Mouse (Mus musculus) liver, embryonic 12.5 days (tissue): ENCODE measurements around the gene Mettl27. TPM values are rescaled to one million over a fixed set of nuclear protein-coding genes. Genes with fewer than 3 reads are reported as not detected.

Source experiments
- ATAC-seq: fragments of 200-750 bp; cut with Nextera tagmentation; 2 replicates; pipeline ENCODE4 v1.8.0; 2017; ENCODE audit warnings: moderate number of reproducible peaks, mild to moderate bottlenecking, moderate library complexity
- H3K27ac ChIP-seq: fragments of 300-500 bp; sonication (generic); 2 replicates; pipeline ENCODE4 v1.5.1; 2016; ENCODE audit warnings: mild to moderate bottlenecking
- H3K27me3 ChIP-seq: fragments of 300-500 bp; sonication (generic); replicated peaks from 2 replicates; pipeline ENCODE4 v1.6.1; 2016; ENCODE audit warnings: mild to moderate bottlenecking, moderate library complexity
- H3K36me3 ChIP-seq: fragments of 300-500 bp; sonication (generic); 2 replicates; pipeline ENCODE4 v1.6.1; 2016; ENCODE audit warnings: mild to moderate bottlenecking, moderate library complexity
- H3K4me1 ChIP-seq: fragments of 300-500 bp; sonication (generic); 2 replicates; pipeline ENCODE4 v1.6.1; 2016
- H3K4me2 ChIP-seq: fragments of 300-500 bp; sonication (generic); 2 replicates; pipeline ENCODE4 v1.6.1; 2016; ENCODE audit warnings: mild to moderate bottlenecking, moderate library complexity
- H3K4me3 ChIP-seq: fragments of 300-500 bp; sonication (generic); 2 replicates; pipeline ENCODE4 v1.5.1; 2016; ENCODE audit warnings: mild to moderate bottlenecking, moderate library complexity
- H3K9ac ChIP-seq: fragments of 300-500 bp; sonication (generic); 2 replicates; pipeline ENCODE4 v1.6.1; 2016; ENCODE audit warnings: mild to moderate bottlenecking, moderate library complexity
- H3K9me3 ChIP-seq: fragments of 300-500 bp; sonication (generic); replicated peaks from 2 replicates; pipeline ENCODE4 v1.6.1; 2016; ENCODE audit warnings: mild to moderate bottlenecking, moderate library complexity
- WGBS: fragments of 180-500 bp; shearing (Covaris S2); methylation state at CpG from one replicate; pipeline ENCODE4 v1.1.7; 2016; ENCODE audit not compliant: insufficient replicate concordance; 5-methylcytosine and 5-hydroxymethylcytosine counted together
- polyA plus RNA-seq: library from polyadenylated mRNA; unstranded; fragments of >200 nt; fragmentation: Nextera tagmentation; extraction: Ambion mirVana; gene quantifications from 2 replicates; pipeline ENCODE4 v1.2.1, GENCODE M21; 2016

Gene Mettl27
- polyA plus RNA-seq, 1 experiment from 2014 or later, result 8.5 TPM

DNA sequence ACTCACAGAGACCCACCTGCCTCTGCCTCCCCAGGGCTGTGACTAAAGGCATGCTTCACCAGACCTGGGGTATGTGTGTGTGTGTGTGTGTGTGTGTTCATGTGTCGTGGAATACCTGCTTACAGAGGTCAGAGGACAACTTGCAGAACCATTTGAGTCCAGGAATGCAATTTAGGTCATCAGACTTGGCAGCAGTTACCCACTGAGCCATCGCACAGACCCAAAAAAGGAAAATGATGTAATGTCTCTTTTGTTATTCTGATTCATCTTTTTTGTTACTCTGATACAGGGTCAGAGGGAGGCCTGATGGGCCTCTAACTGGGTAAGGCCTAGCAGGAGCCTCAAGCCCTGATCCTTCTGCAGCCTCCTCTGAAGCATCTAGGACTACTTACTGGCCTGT, 10.6 kb downstream of the Mettl27 start:
- Histone ChIP-seq H3K27ac (no peak overlapping the region), H3K9me3 (no peaks in the 10 kb centered on the region), H3K9ac (no peak overlapping the region), H3K4me1 (peaks cover 25% of the 10 kb centered on the region), H3K4me2 (no peak overlapping the region), H3K4me3 (no peak overlapping the region), H3K36me3 (no peaks in the 10 kb centered on the region), H3K27me3 (peaks cover 41% of the 10 kb centered on the region)
- WGBS, result 64% methylated on average over 2 of the region's 2 CpGs
- no peak for ATAC-seq

DNA sequence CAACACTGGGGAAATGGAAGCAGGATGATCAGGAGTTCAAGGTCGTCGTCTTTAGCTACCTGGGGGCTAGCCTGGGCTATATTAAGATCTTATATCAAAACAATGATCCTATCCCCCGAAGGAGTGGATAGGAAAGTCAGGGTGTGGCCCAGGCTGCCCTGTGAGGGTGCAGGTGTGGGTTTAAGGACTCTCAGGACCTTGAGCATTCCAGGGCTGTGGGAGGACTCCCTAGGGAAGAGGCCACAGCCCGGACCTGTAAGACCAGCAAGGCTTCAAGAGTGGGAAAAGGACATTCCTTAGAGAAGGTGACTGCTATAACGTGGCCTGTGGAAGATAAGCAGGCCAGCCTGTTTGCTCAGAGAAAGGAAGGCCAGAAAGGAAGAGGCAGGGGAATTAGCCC, 12.0 kb downstream of the Mettl27 start:
- H3K9ac ChIP-seq, result no peak overlapping the region
- no peak overlapping the region for H3K4me2 ChIP-seq
- no peak overlapping the region for H3K4me3 ChIP-seq
- H3K27me3 ChIP-seq, result peaks cover 48% of the 10 kb centered on the region
- H3K9me3 ChIP-seq, result no peaks in the 10 kb centered on the region
- 32% methylated on average over 5 of the region's 5 CpGs for WGBS
- no peaks in the 10 kb centered on the region for H3K36me3 ChIP-seq
- peaks cover 25% of the 10 kb centered on the region for H3K4me1 ChIP-seq
- no peak overlapping the region for H3K27ac ChIP-seq
- no peak for ATAC-seq

DNA sequence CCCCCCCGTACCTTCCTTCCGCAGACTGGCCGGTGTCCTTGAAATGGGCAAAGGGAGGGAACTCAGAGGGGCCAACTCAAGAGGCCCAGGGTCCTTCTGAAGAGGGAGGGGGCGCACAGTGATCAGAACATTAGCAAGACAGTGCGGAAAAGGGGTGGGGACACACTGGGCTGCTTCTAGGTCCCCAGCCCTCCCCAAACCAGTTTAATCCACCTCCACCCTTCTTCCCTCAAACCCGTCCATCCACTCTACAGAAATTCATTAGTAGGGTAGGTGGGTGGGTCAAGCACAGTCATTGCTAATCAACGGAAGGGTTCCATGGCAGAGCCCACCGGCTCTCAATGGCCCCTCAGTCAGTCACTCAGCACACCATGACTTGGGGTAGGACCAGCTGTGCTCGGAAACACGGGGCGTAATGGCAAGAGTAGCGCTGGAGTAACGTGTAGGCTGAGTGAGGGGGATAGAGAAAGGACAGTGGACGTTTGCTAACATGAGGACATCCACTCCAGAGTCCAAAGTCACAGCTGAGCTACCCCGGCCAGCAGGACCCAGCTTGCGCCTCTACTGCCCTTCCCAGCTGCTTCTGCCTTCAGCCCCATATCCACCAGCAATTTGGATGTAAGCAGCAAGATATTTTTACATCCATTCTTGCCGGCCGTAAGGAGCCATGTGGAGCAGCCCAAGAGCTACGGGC, 13.2 kb downstream of the Mettl27 start:
- Histone ChIP-seq H3K27ac (no peak overlapping the region), H3K4me1 (peaks cover 25% of the 10 kb centered on the region), H3K4me2 (no peak overlapping the region), H3K27me3 (peaks cover 48% of the 10 kb centered on the region), H3K4me3 (no peak overlapping the region), H3K9ac (no peak overlapping the region), H3K9me3 (no peaks in the 10 kb centered on the region), H3K36me3 (no peaks in the 10 kb centered on the region)
- WGBS, result 54% methylated on average over 16 of the region's 19 CpGs
- ATAC-seq, result no peak

DNA sequence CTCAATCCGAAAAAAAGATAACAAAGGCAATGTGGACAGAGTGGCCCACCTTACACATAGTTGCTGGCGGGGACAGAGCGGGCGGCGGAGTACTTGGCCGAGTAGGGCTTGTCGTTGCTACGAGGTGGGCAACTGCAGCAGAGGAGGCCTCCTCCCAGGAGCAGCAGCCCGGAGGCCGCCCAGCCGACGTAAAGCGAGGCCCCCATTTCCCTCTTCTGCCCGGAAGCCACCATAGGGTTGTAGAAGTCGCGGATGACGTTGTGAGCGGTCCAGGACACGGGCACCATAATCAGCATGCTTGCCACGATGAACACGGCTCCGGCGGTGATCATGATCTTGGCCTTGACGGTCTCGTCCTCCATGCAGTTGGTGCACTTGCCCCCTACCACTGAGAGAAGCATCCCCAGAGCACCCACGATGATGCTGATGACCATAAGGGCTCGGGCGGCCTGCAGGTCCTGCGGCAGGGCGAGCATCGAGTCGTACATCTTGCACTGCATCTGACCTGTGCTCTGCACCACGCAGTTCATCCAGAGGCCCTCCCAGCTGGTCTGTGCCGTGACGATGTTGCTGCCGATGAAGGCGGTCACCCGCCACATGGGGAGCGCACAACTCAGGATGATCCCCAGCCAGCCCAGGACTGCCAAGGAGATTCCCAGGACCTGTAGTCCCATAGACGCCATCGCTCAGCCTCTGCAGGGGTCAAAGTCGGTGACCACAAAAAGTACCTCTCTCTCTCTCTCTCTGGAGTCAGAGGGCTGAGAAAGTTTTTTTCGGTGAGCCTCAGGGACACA, 14.1 kb downstream of the Mettl27 start:
- Histone ChIP-seq H3K27ac (no peak overlapping the region), H3K4me3 (no peak overlapping the region), H3K27me3 (peaks cover 54% of the 10 kb centered on the region), H3K4me2 (0 out of 2 replicates have a peak overlapping the region, but pooled peaks have one; percentile 9), H3K9ac (no peak overlapping the region), H3K4me1 (peaks cover 21% of the 10 kb centered on the region), H3K36me3 (no peaks in the 10 kb centered on the region), H3K9me3 (no peaks in the 10 kb centered on the region)
- 42% methylated on average over 43 of the region's 43 CpGs for WGBS
- no peak for ATAC-seq

DNA sequence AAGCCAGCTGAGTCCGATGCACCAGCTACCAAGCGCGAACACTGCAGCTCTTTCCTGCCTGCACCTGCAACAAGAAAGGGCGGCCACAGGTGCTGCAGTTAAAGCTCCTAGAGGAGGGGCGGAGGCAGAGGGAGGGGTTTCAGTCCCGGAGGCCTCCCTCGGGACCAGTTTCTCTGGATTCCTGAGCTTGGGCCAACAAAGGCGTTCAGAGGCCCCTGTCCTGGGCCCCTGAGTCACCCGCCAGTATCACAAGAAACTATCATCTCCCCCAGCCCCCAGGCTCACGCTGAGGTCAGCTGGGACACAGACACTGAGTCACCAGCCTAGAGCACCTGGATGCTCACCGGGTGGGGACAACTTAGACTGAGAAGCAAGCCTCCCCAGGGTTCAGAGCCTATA, 14.7 kb downstream of the Mettl27 start, which contains the start of gene Cldn4:
TSS of gene Cldn4 (minus strand) at position 78 of the 399 bp plus-strand sequence.
- no peak for ATAC-seq
- H3K4me3 ChIP-seq, result no peak within 1 kb of the TSS
- H3K36me3 ChIP-seq, result no peaks in the 10 kb centered on the region
- H3K4me1 ChIP-seq, result peaks cover 22% of the 10 kb centered on the region
- H3K27ac ChIP-seq, result no peak within 1 kb of the TSS
- 44% methylated on average over 11 of the region's 11 CpGs for WGBS
- H3K9ac ChIP-seq, result no peak within 1 kb of the TSS
- H3K9me3 ChIP-seq, result no peaks in the 10 kb centered on the region
- H3K27me3 ChIP-seq, result peaks cover 60% of the 10 kb centered on the region
- 0 out of 2 replicates have a peak within 1 kb of the TSS, but pooled peaks have one; percentile 9 for H3K4me2 ChIP-seq

DNA sequence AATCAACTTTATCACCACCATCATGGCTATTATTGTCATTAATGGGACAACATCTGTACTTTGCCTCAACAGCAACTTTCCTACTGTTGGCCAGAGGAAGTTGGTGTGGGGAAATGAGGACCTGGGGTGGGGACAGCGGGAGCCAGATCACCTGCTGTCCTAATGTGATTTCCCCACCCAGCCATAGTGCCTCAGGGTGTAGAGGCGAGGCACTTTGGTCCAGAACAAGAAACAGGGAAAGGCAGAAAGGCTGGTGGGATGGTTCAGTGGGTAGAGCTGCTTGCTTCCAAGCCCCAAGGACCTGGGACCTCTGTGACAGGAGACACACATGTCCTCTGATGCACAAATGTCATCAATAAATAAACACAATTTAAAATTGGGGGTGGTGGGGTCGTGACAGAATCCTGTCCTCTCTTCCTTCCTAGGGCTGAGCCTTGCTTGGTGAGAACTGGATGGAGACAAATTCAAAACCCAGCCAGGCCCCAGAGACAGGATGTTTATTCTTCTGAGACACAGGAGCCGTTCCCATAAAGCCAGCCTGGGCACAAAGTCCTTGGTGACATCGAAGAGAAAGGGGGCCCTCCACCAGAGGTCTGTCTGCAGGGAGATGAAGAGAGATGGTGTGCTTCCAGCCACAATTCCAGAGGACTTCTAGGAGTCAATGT, 15.4 kb downstream of the Mettl27 start:
- H3K27ac ChIP-seq, result no peak overlapping the region
- peaks cover 65% of the 10 kb centered on the region for H3K27me3 ChIP-seq
- H3K4me1 ChIP-seq, result peaks cover 22% of the 10 kb centered on the region
- no peaks in the 10 kb centered on the region for H3K36me3 ChIP-seq
- ATAC-seq, result no peak
- WGBS, result 44% methylated on average over 5 of the region's 5 CpGs
- no peak overlapping the region for H3K4me2 ChIP-seq
- no peaks in the 10 kb centered on the region for H3K9me3 ChIP-seq
- no peak overlapping the region for H3K9ac ChIP-seq
- no peak overlapping the region for H3K4me3 ChIP-seq

DNA sequence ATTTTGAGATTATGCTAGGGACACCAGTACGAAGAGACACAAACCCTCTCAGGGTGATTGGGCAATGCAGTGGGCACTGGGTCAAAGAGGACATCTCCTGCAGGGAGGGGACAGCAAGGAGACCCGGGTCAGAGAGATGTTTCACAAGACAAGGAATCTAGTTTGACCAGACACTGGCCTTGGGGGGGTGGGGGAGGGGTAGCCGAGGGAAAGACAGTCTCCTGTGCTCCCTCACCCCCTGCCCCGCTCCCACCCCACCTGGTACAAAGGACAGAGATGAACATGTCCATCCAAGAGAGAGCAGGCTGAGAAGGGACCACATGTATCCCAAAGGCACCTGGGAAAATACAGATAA, 15.9 kb downstream of the Mettl27 start:
- Histone ChIP-seq H3K9ac (no peak overlapping the region), H3K4me3 (no peak overlapping the region), H3K27ac (no peak overlapping the region), H3K27me3 (peaks cover 65% of the 10 kb centered on the region), H3K36me3 (no peaks in the 10 kb centered on the region), H3K4me2 (no peak overlapping the region), H3K9me3 (no peaks in the 10 kb centered on the region), H3K4me1 (peaks cover 22% of the 10 kb centered on the region)
- ATAC-seq, result no peak
- 44% methylated on average over 4 of the region's 4 CpGs for WGBS

DNA sequence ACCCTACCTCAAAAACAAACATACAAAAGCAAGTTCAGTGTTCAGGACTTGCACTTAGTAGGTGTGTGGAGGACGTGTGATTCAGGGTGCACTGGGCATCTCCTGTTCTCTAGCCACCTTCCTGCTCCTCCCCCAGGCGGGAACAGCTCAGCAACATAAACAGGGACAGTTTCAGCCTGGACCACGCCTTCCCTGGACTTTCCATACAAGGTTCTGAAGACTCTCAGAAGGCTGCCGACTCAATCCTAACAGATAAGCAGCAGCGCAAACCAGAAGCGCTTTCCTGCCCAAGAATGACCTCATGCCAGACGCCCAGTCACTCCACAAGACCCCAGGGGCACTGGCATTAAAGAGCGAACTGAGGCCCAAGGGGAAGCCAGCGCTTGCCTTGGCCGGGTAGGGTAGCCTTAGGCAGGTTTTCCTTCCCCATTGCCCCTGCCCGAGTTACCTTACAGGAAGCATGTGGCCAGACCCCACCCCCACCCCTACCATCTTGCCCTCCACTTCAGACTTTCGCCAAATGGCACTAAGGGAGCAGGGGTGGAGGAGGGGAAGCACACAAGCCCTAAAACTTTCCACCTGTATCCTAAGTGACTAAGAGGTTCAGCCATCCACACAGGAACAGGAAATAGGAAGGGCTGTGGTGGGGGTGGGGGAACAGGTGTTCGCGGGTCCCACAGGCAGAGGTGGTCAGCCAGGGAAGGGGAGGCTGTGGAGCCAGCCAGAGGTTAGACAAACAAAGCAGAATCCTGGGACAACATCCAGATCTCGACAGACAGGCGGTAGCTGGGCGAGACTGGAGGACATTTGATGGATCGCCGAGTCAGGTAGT, 19.1 kb downstream of the Mettl27 start:
- H3K27me3 ChIP-seq, result peaks cover 39% of the 10 kb centered on the region
- ATAC-seq, result 0 out of 2 replicates have a peak, but pooled peaks have one; percentile 22
- H3K4me2 ChIP-seq, result peak overlapping the region; percentile 45
- no peaks in the 10 kb centered on the region for H3K9me3 ChIP-seq
- WGBS, result 14% methylated on average over 19 of the region's 19 CpGs
- H3K9ac ChIP-seq, result peak overlapping the region; percentile 44; the same call in 1 of the 2 replicates
- H3K4me1 ChIP-seq, result peaks cover 18% of the 10 kb centered on the region
- H3K4me3 ChIP-seq, result no peak overlapping the region
- H3K36me3 ChIP-seq, result no peaks in the 10 kb centered on the region
- H3K27ac ChIP-seq, result no peak overlapping the region

DNA sequence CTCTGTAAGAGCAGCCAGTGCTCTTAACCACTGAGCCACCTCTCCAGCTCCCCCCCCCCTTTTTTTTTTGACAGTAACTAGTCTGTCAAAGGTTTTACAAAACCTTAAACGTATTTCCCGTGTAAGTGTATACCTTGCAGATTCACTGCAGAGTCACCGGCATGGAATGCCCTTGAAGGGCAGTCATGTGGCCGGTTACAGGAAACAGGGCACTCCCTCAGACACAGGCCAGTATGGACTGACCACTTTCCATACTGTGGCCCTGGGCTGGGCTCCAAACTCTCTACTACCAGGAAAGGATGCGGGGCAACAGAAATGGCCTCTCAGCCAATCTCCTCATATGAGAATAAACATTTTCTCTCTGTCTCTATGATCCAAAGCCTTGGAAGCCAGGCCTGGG, 23.3 kb downstream of the Mettl27 start:
- Histone ChIP-seq H3K9ac (no peak overlapping the region), H3K4me2 (no peak overlapping the region), H3K4me3 (no peak overlapping the region), H3K36me3 (no peaks in the 10 kb centered on the region), H3K9me3 (no peaks in the 10 kb centered on the region), H3K27ac (no peak overlapping the region), H3K27me3 (peaks cover 17% of the 10 kb centered on the region; the same call in 1 of the 2 replicates), H3K4me1 (peaks cover 27% of the 10 kb centered on the region)
- 62% methylated on average over 5 of the region's 5 CpGs for WGBS
- no peak for ATAC-seq

DNA sequence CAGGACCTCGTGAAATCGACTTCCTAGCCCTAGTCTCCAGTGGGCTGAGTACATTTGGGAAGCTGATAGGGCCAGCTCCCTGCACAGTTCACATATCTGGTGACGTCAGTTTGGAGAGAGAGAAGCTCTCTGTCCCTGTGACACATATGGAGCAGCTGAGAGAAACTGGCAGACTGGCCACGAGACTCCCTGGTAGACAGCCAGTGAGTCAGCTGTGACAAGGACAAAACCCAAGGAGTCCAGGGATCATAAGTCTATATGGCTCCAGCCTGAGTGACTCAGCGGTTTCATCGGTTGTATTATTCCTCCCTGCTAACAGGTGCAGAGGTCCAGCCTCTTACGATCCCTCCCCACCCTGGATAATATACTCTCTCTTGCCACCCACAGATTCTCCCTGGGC, 26.9 kb downstream of the Mettl27 start:
- Histone ChIP-seq H3K4me2 (no peak overlapping the region), H3K27ac (no peak overlapping the region), H3K9ac (no peak overlapping the region), H3K4me1 (peaks cover 17% of the 10 kb centered on the region), H3K9me3 (no peaks in the 10 kb centered on the region), H3K4me3 (no peak overlapping the region), H3K27me3 (no peaks in the 10 kb centered on the region), H3K36me3 (no peaks in the 10 kb centered on the region)
- WGBS, result 64% methylated on average over 7 of the region's 7 CpGs
- peak; percentile 40 for ATAC-seq

DNA sequence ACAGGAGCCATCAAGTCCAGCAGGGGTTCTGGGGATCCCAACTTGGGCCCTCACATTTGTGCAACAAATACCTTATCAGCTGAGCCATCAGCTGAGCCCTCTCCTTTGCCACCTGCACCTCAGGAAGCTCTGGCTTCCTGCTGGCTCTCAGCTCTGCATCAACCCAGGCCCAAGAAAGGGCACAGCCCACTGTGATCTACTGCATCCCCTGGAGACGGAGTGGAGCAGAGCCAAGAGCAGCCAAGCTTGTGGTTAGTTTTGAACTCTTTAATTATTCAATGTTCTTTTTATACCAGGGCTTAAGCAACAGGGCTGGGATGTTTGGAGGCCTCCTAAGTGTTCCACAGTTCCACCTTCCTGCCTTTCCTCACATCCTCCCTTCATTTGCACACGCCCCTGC, 28.3 kb downstream of the Mettl27 start:
- no peak overlapping the region for H3K4me3 ChIP-seq
- H3K4me2 ChIP-seq, result no peak overlapping the region
- H3K4me1 ChIP-seq, result peaks cover 17% of the 10 kb centered on the region
- 72% methylated on average over 2 of the region's 2 CpGs for WGBS
- no peak for ATAC-seq
- no peak overlapping the region for H3K27ac ChIP-seq
- no peak overlapping the region for H3K9ac ChIP-seq
- no peaks in the 10 kb centered on the region for H3K36me3 ChIP-seq
- no peaks in the 10 kb centered on the region for H3K9me3 ChIP-seq
- H3K27me3 ChIP-seq, result no peaks in the 10 kb centered on the region
